Mouse (Mus musculus) embryonic facial prominence, embryonic 11.5 days (tissue): ENCODE results near the gene Pip4k2c. TPM values are rescaled to one million over a fixed set of nuclear protein-coding genes. Genes with fewer than 3 reads are reported as not detected.

Source experiments
- ATAC-seq: fragments of 200-750 bp; cut with Nextera tagmentation; replicated peaks from 2 replicates; pipeline ENCODE4 v1.8.0; 2017; ENCODE audit warnings: low read depth; ENCODE audit not compliant: insufficient number of reproducible peaks, low FRiP score, low TSS enrichment
- DNase-seq: peaks from one replicate; pipeline ENCODE4 v3.0.0-alpha.2; 2015; ENCODE audit warnings: low spot score
- H3K27ac ChIP-seq: fragments of 300-500 bp; sonication (generic); replicated peaks from 2 replicates; pipeline ENCODE4 v1.5.1; 2014; ENCODE audit warnings: mild to moderate bottlenecking, low read depth, low read length, control low read depth
- H3K27me3 ChIP-seq: fragments of 300-500 bp; sonication (generic); 2 replicates; pipeline ENCODE4 v1.6.1; 2014; ENCODE audit warnings: mild to moderate bottlenecking, low read length, moderate library complexity, mixed read lengths; ENCODE audit not compliant: control insufficient read depth, insufficient read depth
- H3K36me3 ChIP-seq: fragments of 300-500 bp; sonication (generic); replicated peaks from 2 replicates; pipeline ENCODE4 v1.6.1; 2014; ENCODE audit warnings: low read depth, mild to moderate bottlenecking, low read length, moderate library complexity, mixed read lengths; ENCODE audit not compliant: control insufficient read depth, insufficient read depth
- H3K4me1 ChIP-seq: fragments of 300-500 bp; sonication (generic); 2 replicates; pipeline ENCODE4 v1.6.1; 2014; ENCODE audit warnings: low read length, mixed read lengths; ENCODE audit not compliant: control insufficient read depth, insufficient read depth
- H3K4me2 ChIP-seq: fragments of 300-500 bp; sonication (generic); 2 replicates; pipeline ENCODE4 v1.6.1; 2014; ENCODE audit warnings: low read depth, mild to moderate bottlenecking, control low read depth, low read length, moderate library complexity
- H3K4me3 ChIP-seq: fragments of 300-500 bp; sonication (generic); 2 replicates; pipeline ENCODE4 v1.5.1; 2014; ENCODE audit warnings: low read depth, low read length, control low read depth
- H3K9ac ChIP-seq: fragments of 300-500 bp; sonication (generic); replicated peaks from 2 replicates; pipeline ENCODE4 v1.6.1; 2014; ENCODE audit warnings: mild to moderate bottlenecking, control low read depth, low read length
- H3K9me3 ChIP-seq: fragments of 300-500 bp; sonication (generic); replicated peaks from 2 replicates; pipeline ENCODE4 v1.6.1; 2016; ENCODE audit warnings: mild to moderate bottlenecking, low read length, inconsistent platforms, mixed read lengths; ENCODE audit not compliant: control insufficient read depth
- WGBS: fragments of 180-500 bp; shearing (Covaris S2); extraction: QIAGEN DNeasy Blood & Tissue Kit; methylation state at CpG from one replicate; pipeline ENCODE4 v1.1.7; 2014; 5-methylcytosine and 5-hydroxymethylcytosine counted together
- polyA plus RNA-seq: library from polyadenylated mRNA; unstranded; fragments of >200 nt; fragmentation: Nextera tagmentation; extraction: Ambion mirVana; gene quantifications from 2 replicates; pipeline ENCODE4 v1.2.1, GENCODE M21; 2014

Pip4k2c gene
- polyA plus RNA-seq, 1 experiment from 2014 or later: 14.7 TPM

GRCm38 (mm10) chr10:127231741-127232140, 20.4 kb upstream of the Pip4k2c start:
- 82% methylated on average over 14 of the region's 14 CpGs for WGBS
- Histone ChIP-seq H3K27me3 (no peaks in the 10 kb centered on the region), H3K36me3 (no peaks in the 10 kb centered on the region), H3K4me3 (no peak overlapping the region), H3K4me1 (no peaks in the 10 kb centered on the region; the same call in 1 of the 2 replicates), H3K27ac (no peak overlapping the region), H3K4me2 (no peak overlapping the region), H3K9ac (no peak overlapping the region), H3K9me3 (no peaks in the 10 kb centered on the region)
- DNase-seq (no peak), ATAC-seq (no peak)

- Histone ChIP-seq H3K36me3 (no peaks in the 10 kb centered on the region), H3K9ac (no peak overlapping the region), H3K4me1 (no peaks in the 10 kb centered on the region), H3K9me3 (no peaks in the 10 kb centered on the region), H3K4me2 (no peak overlapping the region), H3K4me3 (no peak overlapping the region), H3K27ac (no peak overlapping the region), H3K27me3 (no peaks in the 10 kb centered on the region)
- WGBS: 89% methylated on average over 12 of the region's 12 CpGs
- DNase-seq: no peak
- no peak for ATAC-seq
Observed at GRCm38 (mm10) chr10:127230693-127231092, 19.3 kb upstream of the Pip4k2c start.

- Histone ChIP-seq H3K36me3 (no peaks in the 10 kb centered on the region), H3K27me3 (no peaks in the 10 kb centered on the region), H3K27ac (no peak overlapping the region), H3K9me3 (no peaks in the 10 kb centered on the region), H3K9ac (no peak overlapping the region), H3K4me2 (no peak overlapping the region), H3K4me1 (no peaks in the 10 kb centered on the region), H3K4me3 (no peak overlapping the region)
- ATAC-seq: 0 out of 2 replicates have a peak, but pooled peaks have one; percentile 45
- 20% methylated on average over 4 of the region's 4 CpGs for WGBS
- DNase-seq: peak; percentile 89
Observed at GRCm38 (mm10) chr10:127228897-127229296, 17.5 kb upstream of the Pip4k2c start.

GRCm38 (mm10) chr10:127227163-127227562, 15.8 kb upstream of the Pip4k2c start:
- no peak for DNase-seq
- no peak for ATAC-seq
- Histone ChIP-seq H3K4me3 (no peak overlapping the region), H3K36me3 (no peaks in the 10 kb centered on the region), H3K27ac (no peak overlapping the region), H3K9ac (no peak overlapping the region), H3K9me3 (no peaks in the 10 kb centered on the region), H3K4me2 (no peak overlapping the region), H3K27me3 (no peaks in the 10 kb centered on the region), H3K4me1 (no peaks in the 10 kb centered on the region)
- 84% methylated on average over 8 of the region's 8 CpGs for WGBS

- Histone ChIP-seq H3K4me1 (no peaks in the 10 kb centered on the region), H3K9ac (no peak overlapping the region), H3K9me3 (no peaks in the 10 kb centered on the region), H3K36me3 (no peaks in the 10 kb centered on the region), H3K27me3 (no peaks in the 10 kb centered on the region), H3K4me3 (no peak overlapping the region), H3K27ac (no peak overlapping the region), H3K4me2 (no peak overlapping the region)
- 70% methylated on average over 8 of the region's 8 CpGs for WGBS
- no peak for ATAC-seq
- peak; percentile 21 for DNase-seq
Observed at GRCm38 (mm10) chr10:127226318-127226895, 15.0 kb upstream of the Pip4k2c start.

GRCm38 (mm10) chr10:127225732-127226131, 14.3 kb upstream of the Pip4k2c start:
- DNase-seq: no peak
- no peak overlapping the region; the same call in 1 of the 2 replicates for H3K9ac ChIP-seq
- no peaks in the 10 kb centered on the region for H3K9me3 ChIP-seq
- ATAC-seq: no peak
- no peak overlapping the region for H3K27ac ChIP-seq
- no peak overlapping the region for H3K4me3 ChIP-seq
- no peak overlapping the region for H3K4me2 ChIP-seq
- H3K36me3 ChIP-seq: no peaks in the 10 kb centered on the region
- no peaks in the 10 kb centered on the region for H3K27me3 ChIP-seq
- 30% methylated on average over 10 of the region's 10 CpGs for WGBS
- H3K4me1 ChIP-seq: no peaks in the 10 kb centered on the region

- Histone ChIP-seq H3K36me3 (no peaks in the 10 kb centered on the region), H3K27me3 (no peaks in the 10 kb centered on the region), H3K9ac (no peak overlapping the region), H3K27ac (no peak overlapping the region), H3K4me3 (no peak overlapping the region), H3K4me2 (no peak overlapping the region), H3K9me3 (no peaks in the 10 kb centered on the region), H3K4me1 (no peaks in the 10 kb centered on the region)
- DNase-seq: no peak
- no peak for ATAC-seq
- WGBS: 37% methylated on average over 6 of the region's 6 CpGs
Observed at GRCm38 (mm10) chr10:127225213-127225612, 13.8 kb upstream of the Pip4k2c start.

- Histone ChIP-seq H3K9me3 (no peaks in the 10 kb centered on the region), H3K27me3 (no peaks in the 10 kb centered on the region), H3K4me2 (no peak overlapping the region), H3K4me3 (no peak overlapping the region), H3K27ac (no peak overlapping the region), H3K36me3 (no peaks in the 10 kb centered on the region), H3K4me1 (no peaks in the 10 kb centered on the region), H3K9ac (no peak overlapping the region)
- no peak for ATAC-seq
- WGBS: 90% methylated on average over 2 of the region's 2 CpGs
- no peak for DNase-seq
Observed at GRCm38 (mm10) chr10:127218339-127218738, 7.0 kb upstream of the Pip4k2c start.
